Mouse (Mus musculus): Measurements from ENCODE around the gene Zfyve21.
A peak's percentile ranks its signal among the peaks of the same experiment; 100 is the strongest.

Gene Zfyve21

DNA sequence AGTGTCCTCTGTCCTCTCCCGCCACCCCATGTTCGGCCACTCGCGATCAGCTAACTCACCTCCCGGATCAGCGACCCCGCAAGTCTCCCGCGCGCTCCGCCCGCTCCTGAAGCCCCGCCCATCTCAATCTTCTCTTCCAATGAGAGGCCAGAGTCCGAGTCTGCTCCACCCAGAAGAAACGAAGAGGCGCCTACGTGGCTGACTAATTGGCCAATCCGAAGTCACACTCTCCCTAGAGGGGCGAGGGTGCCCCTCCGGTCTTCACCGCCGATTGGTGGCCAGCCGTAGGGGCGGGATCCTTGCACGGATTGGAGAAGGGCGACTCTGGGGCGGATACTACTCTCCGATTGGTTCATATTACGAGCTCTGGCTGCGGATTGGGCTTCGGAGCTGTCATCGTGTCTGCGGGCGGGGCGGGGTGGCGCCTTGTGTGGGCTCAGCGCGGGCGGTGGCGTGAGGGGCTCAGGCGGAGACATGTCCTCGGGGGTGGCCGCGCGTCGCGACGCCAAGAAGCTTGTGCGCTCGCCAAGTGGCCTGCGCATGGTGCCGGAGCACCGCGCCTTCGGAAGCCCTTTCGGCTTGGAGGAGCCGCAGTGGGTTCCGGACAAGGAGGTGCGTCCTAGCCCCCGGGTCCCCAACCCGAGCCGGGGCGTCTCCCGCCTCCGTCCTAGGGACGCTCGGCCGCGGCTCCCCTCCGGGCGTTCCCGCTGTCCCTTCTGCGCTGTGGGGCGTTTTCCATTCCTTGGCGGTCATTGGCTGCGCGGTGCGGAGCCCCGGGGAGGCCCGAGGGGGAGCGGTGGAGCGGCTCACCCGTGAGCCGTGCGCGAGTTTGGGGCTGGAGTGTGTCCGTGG, at the start of gene Zfyve21, which contains the start of gene Xrcc3:
Gene Zfyve21, plus strand, starts transcription at position 405 of the 852 bp plus-strand sequence.
Gene Xrcc3, minus strand, starts transcription at position 108 of the 852 bp plus-strand sequence.
- peak; percentile 85 for DNase-seq (ENCODE audit: low spot score)

DNA sequence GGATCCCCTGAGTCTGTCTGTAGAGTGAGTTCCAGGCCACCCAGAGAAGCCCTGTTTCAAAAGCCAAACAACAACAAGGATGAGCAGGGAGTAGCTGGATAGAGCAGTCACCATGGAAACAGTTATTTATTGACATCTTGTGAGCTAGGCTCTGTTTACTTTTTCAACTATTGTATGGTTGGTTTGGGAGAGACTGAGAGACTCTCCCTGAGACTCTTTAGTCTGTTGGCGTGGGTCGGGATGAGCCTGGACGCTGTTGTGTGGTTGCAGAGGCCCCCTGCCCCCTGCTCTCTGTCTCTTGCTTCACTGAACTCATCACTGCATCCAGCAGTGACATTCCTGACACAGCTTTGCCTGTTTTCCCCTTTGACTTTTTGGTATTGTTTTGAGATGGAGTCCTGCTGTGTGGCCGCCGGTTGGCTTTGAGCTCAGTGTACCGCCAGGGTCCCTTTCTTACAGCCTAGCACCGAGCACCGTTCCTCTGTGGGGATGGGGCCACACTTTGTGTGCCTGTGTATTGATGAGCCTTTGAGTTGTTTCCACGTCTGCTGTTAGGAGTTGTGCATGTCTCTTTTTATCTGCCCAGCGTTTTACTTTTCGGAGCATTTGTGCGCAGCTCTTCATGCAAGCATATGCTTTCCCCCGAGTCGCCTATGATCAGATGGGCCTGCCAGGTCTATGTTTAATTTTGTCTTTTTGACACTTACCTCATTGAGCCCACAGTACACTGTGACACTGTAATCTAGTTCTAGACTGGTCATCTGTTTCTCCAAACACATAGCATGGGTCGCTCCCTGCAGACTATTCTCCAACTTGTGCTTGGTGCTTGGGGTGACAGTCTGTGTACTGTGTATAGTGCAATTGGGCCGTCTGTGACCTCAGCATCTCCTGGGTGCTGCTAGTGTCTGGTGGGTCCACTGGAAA, 47.4 kb upstream of the Zfyve21 start:
- DNase-seq (ENCODE audit: low spot score): no peak

DNA sequence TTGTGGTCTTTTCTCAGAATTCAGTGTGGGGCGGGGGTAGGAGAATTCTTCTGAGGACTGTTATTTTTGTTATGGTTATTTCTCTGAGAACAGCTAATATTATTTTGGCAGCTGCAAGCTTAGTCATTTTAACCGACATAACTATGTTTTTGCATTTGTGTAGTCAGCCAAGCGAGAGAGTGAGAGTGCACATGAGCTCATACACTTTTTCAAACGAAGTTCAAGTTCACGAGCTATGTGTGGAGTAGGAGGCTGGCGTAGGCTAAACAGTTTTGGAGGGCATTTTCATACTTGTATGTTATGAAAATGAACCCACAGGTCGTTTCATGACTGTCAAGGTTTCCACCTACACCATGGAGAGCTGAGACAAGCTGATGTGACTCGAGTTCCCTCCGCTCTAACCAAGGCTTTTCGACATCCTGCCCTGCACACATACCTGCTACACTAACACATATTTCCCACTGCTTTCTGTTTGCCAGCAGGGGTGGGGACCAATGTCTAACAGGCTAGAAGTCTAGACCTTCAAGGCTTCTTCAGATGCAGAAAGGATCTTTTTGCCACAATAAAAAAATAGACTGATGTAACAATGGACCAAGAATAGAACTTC, 45.5 kb upstream of the Zfyve21 start:
- DNase-seq (ENCODE audit: low spot score): no peak

DNA sequence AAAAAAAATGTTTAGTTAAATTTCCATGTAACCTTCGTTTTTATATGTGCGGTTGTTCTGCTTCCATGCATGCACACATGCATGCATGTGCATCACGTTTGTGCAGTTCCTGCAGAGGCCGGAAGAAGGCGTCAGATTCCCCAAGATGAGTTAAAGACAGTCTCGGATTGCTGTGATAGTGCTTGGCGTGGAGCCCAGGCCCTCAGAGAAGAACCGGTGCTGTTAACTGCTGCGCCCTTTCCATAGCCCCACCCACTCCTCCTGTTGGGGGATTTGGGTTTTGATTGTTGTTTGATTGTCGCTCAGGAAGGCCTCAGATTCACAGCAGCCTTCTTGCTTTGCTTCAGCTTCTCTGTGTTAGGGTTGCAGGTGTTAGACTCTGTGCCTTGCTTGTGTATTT, 44.7 kb upstream of the Zfyve21 start:
- no peak for DNase-seq (ENCODE audit: low spot score)

DNA sequence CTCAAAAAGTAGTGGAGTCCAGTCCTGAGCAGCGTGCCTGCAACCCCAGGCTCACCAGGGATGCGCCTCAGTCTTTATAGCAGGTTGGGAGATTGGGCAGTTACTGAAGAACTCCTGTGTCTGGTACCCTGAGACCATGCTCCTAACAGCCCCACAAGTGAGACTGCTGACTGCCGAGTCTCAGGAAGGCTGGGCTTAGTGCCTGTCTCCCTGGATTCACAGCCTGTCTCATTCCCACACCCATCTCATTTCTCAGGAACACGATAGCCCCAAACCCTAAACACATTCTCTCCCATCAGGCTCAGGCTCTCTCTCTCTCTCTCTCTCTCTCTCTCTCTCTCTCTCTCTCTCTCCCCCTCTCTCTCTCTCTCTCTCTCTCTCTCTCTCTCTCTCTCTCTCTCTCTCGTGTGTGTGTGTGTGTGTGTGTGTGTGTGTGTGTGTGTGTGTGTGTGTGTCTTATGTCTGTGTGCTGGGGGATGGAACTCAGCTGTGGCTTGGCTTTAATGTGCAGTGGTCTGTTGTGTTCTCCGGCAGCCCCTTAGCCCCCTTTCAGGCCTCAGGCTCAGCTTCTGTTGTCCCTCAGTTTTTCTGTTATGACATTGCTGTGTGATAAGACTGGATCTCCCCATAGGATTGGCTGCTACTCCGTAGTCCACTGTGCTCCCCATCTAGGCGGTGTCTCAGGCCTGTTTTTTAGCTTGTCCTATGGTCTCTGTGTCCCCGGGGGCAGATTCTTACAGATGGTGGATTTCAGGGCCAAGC, 44.0 kb upstream of the Zfyve21 start:
- no peak for DNase-seq (ENCODE audit: low spot score)

DNA sequence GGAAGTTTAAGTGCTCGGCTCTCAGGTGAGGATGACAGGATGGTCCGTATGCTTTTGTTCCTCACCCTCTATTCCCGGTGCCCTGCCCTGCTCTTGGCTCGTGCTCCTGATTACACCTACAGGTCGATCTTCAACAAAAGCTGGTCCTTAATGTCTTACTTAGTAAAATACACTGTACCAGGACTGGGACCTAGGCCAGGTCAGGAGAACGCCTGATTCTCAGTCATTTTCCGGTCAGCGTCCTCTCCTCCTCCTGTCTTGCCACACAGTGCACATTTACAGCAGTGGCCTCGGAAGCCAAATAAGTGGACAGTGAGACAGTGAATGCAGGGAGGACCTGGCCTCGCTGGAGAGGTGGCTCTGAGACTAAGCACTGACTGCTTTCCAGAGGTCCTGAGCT, 43.3 kb upstream of the Zfyve21 start:
- DNase-seq (ENCODE audit: low spot score): no peak

DNA sequence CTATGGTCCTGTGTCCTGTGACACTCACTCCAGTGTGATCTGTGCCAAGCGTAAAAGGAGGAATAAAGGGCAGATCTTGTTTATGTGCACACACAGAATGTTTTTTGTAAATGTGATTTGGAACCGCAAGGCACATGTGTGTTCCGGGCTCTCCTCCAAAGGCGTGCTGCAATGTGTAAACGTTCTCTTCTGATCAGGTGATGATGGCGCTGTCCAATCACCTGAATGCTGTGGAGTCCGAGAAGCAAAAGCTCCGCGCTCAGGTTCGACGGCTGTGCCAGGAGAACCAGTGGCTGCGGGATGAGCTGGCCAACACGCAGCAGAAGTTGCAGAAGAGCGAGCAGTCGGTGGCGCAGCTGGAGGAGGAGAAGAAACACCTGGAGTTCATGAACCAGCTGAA, 39.8 kb upstream of the Zfyve21 start:
- DNase-seq (ENCODE audit: low spot score): no peak

DNA sequence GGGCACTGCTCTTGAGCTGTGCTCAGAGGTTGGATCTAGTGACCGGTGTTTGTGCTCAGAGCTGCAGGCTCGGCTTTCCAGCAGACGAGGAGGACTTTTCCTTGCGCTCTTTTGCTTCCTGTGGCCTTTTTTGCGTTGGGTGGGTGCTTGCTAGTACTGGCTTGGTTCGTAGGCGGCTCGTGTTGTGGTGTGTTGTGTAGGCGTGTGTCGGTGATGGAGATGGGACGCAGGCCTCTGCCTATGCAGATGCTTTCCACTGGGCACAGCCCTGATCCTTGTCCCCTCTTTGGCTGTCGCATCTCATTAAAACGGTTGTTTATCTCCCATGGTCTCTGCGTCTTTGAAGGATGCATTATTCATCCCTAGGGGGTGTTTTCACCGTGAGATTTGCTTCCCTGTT, 39.1 kb upstream of the Zfyve21 start:
- no peak for DNase-seq (ENCODE audit: low spot score)

DNA sequence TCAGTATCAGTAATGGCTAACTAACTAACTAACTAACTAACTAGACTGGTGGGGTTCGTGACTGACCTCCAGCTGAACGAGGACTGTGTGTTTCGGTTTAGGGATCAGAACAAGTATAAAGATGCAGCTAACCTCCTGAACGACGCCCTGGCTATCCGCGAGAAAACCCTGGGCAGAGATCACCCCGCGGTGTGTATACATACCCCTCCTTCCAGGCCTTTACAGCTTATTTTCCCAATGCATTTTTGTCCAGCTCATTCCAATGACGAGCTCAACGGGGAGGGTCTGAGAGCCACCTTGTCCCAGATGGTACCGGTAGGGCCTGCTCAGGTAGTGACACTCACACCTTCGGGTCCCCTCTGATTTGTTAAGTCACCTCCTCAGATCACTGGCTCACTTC, 36.1 kb upstream of the Zfyve21 start:
- no peak for DNase-seq (ENCODE audit: low spot score)

DNA sequence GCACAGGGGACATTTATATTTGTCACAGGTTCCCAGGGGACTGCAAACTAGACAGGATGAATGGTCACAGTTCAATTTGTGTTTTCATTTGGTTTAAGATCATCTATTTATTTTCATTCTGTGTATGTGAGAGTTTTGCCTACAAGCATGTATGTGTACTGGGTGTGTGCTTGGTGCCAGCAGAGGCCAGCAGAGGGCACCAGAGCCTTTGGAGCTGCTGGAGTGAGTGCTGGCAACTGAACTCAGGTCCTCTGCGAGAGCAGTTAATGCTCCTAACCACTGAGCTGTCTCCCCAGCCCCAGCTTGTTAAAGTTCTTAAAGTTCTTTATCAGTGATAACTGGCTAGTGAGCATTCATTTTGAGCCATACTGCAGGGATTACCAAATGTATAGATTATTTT, 34.4 kb upstream of the Zfyve21 start:
- no peak for DNase-seq (ENCODE audit: low spot score)

DNA sequence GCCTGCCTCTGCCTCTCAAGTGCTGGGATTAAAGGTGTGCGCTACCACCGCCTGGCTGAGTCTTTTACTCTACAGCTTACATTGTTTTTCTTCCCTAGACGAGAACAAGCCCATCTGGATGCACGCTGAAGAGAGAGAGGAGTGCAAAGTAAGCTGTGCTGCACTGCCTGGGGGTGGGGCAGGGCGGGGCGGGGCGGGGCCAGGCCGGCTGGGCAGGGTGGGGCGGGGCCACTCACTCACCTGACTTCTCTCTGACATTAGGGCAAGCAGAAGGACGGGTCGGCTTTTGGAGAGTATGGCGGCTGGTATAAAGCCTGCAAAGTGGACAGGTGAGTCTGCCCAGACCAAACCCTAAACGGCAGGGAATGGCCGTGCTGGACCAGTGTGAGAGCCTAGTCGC, 28.8 kb upstream of the Zfyve21 start:
- DNase-seq (ENCODE audit: low spot score): no peak

DNA sequence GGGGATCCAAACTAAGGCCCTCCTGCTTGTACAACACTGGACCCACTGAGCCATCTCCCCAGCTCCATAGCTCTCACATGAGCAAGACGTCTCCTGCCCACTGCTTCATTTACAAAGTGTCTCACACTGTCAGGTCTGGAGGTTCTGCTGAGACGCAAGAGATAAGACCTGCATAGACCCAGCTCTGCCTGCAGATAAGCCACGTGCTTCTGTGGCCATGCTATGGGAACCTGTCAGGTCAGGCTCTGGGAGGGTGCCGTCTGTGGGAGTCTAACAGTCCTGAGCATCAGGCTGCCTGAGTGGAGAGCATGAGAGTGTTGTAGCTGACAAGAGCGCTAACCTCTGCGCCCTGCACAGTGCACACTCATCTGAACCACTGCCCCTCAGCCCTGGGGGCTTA, 27.0 kb upstream of the Zfyve21 start:
- DNase-seq (ENCODE audit: low spot score): no peak

DNA sequence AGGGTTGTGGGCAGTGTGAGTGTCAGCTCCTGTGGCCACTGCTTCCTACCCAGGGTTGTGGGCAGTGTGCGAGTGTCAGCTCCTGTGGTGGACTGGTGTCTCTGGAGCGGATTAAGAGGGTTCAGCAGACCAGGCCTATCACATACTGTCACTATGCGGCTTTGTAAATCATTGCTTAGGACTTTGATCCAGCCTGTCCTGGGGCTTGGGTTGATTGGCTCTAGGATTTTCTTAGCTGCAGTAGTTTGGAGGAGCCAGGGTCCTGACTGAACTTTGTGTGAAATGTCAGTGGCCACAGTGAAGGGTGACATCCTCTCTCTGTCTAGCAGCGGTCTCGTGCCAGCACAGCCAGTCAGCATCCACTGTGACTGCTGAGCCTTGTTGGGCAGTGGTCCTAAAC, 23.9 kb upstream of the Zfyve21 start:
- DNase-seq (ENCODE audit: low spot score): no peak

DNA sequence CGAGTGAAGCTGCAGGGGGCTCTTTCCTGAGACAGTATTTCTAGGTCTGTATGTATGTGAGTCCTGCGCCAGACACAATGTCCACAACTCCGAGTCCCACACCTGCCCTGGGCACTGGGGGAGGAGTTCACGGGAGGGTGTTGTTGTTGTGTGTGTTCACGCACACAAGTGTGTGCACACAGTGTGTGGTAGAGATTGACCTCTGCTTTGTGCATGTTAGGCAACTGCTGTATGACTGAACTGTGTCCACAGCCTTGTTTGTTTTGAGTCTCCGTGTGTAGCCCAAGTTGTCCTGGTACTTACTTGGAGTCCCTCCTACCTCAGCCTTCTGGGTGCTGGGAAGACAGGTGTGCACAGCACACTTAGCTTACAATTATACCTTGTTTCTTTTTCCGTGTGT, 23.3 kb upstream of the Zfyve21 start:
- no peak for DNase-seq (ENCODE audit: low spot score)

DNA sequence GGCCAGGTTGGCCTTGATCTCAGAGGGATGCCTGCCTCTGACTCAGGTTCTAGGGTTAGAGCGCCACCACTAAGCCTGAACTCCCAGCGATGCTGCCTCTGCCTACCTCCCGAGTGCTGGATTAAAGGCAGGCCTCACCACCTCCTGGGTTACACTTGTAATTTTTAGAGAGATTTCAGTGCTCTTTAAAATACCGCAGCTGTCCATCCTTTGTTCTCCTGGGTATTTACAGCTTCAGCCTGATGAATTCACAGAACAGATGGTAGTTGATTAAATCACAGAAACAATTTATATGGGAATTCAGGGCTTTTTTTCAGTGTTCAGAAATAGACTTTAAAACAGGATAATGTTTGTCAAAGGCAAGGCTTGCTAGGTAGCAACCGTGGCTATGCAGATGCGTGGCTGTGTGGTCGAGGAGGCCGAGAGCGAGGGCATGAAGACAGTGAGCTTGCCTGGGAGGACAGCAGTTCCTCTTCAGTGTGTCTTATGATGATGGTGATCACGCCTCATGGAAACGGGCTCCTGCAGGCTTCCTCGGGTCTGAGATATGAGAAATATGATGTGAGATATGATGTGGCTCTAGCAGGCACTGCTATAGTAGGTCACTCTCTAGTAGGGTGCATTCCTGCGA, 22.4 kb upstream of the Zfyve21 start:
- no peak for DNase-seq (ENCODE audit: low spot score)

DNA sequence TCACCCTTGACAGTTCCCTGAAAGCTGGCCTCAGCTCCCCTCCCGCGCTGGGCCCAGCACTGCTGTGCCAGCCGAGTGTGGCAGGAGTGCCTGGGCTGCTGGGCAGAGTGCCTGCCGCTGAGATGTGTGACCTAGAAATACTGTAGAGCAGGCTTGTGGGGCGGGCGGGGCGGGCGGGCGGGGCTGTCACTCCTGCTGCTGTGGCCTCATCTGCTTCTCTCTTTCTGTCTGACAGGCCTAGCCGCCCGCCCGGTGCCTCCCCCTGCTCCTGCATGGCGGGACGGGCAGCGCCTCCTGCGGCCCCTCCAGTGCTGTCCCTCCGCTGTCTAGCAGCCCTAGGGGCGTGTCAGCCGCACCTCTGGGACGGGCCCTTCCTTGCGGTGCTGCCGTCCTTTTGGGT, 19.9 kb upstream of the Zfyve21 start:
- no peak for DNase-seq (ENCODE audit: low spot score)

DNA sequence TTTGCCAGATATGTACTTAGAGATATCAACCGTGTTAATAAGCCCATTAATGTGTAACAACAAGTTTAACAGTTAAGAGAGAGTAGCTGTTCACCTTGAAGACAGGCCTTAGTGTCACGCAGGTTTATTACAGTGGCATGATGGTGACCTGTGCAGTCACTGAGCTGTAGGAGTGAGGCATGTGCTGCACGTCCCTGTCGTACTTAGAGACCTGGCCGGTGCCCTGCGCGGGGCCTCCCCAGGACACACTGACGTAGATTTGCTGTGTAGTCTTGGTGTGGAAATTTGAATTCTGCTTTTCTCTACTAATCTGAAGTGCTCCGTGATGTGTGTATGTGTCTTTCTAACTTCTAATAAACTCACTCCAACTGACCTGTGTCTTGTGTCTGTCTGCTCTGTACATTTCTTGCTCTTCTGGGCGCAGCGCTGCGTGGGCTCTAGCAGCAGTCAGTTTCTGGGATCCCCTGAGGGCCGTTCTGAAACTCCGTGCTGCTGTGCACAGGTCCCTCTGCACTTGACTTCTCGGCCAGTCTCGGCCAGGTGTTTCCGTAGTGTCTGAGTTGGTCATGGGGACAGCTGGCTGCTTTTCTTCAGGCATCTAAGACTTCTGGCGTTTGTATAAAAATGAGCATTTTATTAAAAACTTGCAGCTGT, 19.3 kb upstream of the Zfyve21 start:
- no peak for DNase-seq (ENCODE audit: low spot score)

DNA sequence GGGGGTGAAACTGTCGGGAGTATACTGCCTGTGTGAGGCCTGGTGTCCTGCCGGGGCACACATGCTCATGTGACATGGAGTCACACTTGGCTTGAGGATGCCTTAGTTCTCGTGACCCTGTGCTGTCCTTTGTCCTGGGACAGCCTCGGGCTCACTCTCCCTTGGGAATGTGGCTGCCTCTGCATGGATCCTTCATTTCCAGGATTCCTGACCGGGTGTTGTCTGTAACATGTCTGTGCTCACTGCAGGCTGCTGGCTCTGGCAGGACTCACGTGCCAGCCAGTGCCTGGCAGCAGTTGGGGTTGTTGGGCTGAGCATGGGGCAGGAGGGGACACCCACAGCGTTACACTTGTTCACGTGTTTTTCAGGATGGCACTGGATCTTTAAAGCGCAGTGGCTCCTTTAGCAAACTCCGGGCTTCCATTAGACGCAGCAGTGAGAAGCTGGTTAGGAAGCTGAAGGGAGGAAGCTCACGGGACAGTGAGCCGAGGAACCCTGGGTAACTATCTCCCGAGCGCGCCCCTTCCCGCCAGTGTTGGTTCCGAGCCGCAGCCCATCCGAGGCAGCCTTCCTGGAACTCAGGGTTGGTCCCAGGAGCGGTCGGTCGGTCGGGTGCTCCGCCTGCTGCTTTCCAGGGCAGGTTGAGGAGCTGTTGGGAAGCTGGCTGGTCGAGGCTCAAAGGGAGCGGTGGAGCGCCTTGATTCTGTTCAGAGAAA, 18.6 kb upstream of the Zfyve21 start:
- no peak for DNase-seq (ENCODE audit: low spot score)

DNA sequence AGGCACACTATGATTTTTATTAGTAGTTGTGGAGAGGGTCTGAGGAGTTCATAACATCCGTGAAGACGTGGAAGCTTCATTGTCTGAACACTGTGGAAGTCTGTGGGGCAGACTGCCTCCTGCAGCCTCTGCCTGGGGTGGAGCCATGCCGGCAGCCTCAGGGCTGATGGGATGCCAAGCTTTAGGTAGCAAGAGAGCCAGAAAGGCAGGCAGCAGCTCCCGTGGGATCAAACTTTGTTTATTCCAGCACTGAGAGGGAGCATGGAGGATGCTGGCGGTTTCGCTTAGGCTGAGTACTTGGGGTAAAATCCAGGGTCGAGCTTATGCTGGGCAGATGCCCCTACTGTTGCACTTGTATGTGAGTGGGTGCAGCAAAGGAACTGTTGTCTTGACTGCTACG, 16.7 kb upstream of the Zfyve21 start:
- DNase-seq (ENCODE audit: low spot score): no peak

DNA sequence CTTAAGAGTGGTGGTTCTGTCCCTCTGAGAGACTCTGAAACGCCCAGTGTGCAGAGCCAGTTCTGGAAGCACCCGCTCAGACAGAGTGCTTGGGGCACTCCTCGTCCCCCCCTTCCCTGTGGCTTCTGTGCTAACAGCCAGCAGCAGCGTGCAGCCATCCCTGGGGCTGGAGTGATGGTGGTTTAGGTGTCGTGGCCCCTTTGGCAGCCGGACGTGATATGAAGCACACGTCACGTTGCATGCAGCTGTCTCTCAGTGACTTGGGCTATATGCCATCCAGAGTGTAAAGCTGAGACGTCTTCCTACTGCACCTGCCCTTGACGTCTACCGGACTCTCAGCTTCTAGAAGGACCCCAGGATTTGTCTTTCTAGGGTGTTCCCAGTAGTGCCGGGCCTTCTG, 15.5 kb upstream of the Zfyve21 start:
- no peak for DNase-seq (ENCODE audit: low spot score)

All from urinary bladder, postnatal 10 days (tissue).